Mouse (Mus musculus) leukemia stem cell, adult 10-12 weeks (primary cell): ENCODE data around the gene Pabpc4. TPM values are rescaled to one million over a fixed set of nuclear protein-coding genes. Genes with fewer than 3 reads are reported as not detected.

Experiments
- polyA plus RNA-seq: library from polyadenylated mRNA; stranded (reverse); fragments of >175 nt; gene quantifications from 2 replicates; pipeline ENCODE4 v1.2.3, GENCODE M21; 2012; ENCODE audit warnings: low replicate concordance

Pabpc4 gene
- polyA plus RNA-seq, result 2,411 and 2,553 TPM in 2 replicates

DNA sequence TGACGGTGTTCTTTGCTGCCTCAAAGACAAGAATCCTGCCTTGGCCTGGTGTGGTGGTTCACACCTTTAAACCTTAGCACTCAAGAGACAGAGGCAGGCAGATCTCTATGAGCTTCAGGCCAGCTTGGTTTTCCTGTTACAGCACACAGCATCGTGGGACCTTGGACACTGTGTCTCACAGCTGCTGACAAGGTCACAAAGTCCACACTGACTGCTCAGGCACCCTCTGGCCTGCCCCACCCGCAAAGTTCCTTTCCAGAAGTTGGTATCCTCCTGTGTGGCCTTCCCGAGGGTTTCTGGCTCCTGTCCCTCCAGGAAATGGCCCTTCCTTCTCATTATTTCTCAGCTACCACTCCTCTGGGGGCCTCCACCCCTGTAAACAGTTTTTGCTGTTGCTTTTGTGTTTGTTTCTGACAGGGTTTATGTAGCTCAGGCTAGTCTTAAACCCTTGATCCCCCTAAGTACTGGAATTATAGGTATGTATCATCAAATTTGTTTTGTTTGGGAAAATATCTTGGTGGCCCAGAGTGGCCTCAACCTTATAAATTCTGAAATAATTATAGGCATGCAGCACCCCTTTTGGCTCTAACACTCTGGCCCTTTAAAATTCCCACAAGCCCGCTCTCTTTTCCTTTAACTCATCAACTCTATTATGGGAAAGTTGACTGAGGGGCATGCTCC is at the start of gene Pabpc4:
Gene Pabpc4 (plus strand): TSS at position 631 of the 681 bp plus-strand sequence.

GRCm38 (mm10) chr4:123233492-123234084 is 28.6 kb upstream of the Pabpc4 start, which contains the start of gene Heyl:
Gene Heyl, plus strand, starts transcription at chr4:123233556.

DNA sequence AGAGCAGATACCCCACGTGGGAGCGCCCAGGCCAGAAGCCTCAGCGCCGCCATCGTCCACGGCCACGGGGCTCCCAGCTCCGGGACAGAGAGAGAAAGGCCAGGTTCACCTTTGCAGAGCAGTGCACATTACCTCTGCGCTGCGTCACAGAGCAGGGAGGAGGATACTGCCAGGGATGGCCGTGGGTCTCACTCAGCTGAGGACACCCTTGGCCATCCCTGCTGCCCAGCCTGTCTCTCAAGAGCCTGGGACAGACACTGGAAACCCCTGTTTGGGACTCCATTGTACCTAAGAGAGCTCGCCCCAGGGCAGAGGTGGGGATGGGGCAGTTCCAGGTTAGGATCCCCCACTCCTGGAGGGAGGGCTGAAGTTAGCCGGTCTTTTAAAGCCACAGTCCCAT is 61.4 kb downstream of the Pabpc4 start, which contains the start of gene Oxct2a:
Gene Oxct2a (minus strand): TSS at position 101 of the 400 bp plus-strand sequence.

DNA sequence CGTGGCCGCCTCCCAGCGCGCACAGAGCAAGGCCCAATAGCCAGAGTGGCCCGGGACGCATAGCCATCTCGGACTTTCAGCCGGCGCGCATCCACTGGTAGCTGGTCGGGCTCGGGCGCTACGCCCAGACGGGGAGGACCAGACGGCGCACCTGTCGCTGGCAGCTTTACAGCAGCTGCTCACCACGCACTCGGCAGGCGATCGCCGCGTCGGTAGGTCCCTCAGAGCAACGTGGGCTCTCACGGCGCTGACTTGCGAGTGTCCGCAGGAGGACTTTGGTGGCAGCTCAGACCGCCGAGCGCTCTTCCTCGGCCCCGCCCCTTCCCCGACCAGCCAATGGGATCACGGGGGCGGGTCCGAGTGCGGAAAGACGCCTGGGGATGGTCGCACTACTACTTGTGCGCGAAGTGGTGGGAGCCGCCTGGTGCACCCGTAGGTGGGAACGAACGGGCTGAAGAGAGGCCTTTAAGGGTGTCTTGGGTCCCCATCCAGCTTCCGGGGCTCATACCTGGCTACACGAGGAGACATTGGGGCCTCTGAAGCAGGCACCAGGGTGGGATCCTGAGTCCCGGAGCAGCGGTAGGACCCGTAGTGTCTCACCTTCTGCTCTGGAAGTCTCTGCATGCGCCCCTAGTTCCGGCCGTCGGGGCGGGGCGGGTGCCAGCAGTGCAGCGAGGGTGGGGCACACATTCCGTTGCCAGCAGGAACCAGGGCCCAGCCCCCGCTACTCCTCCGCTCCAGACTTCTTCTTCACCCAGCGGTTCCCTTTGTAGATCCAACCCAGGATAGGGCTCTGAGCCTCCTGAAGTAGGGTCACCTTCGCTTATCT is 80.7 kb downstream of the Pabpc4 start, which contains the start of gene Bmp8a:
Gene Bmp8a (minus strand): TSS at position 611 of the 829 bp plus-strand sequence.

Other genes starting within 250 kb of the Pabpc4 start
- gene Trit1, start 245.8 kb upstream of the Pabpc4 start, polyA plus RNA-seq, result 0.26 and 1.1 TPM in 2 replicates
- 0.34 TPM in 1 of 2 replicates, not detected in the other for gene Bmp8b, start 157.2 kb upstream of the Pabpc4 start, polyA plus RNA-seq
- 0.10 TPM in 1 of 2 replicates, not detected in the other for gene Oxct2b, start 146.1 kb upstream of the Pabpc4 start, polyA plus RNA-seq
- gene Ppie, start 122.4 kb upstream of the Pabpc4 start, polyA plus RNA-seq, result 3.6 and 5.4 TPM in 2 replicates
- gene Hpcal4, start 79.1 kb upstream of the Pabpc4 start, polyA plus RNA-seq, result 0.14 TPM in 1 of 2 replicates, not detected in the other
- not detected in 2 replicates for gene Nt5c1a, start 60.8 kb upstream of the Pabpc4 start, polyA plus RNA-seq
- gene Heyl, start 28.8 kb upstream of the Pabpc4 start, polyA plus RNA-seq, result 0.21 and 0.27 TPM in 2 replicates
- gene Oxct2a, start 61.3 kb downstream of the Pabpc4 start, polyA plus RNA-seq, result not detected in 2 replicates
- 0.09 and 0.47 TPM in 2 replicates for gene Bmp8a, start 80.9 kb downstream of the Pabpc4 start, polyA plus RNA-seq